Mouse (Mus musculus) adrenal gland, adult 2 months (tissue): ENCODE data around the gene 9130019O22Rik. TPM values are rescaled to one million over a fixed set of nuclear protein-coding genes. Genes with fewer than 3 reads are reported as not detected.
"Not testable (repeated sequence)": the region's sequence is repeated elsewhere in the genome, so short reads cannot be mapped to it uniquely, and the experiment has no call there.

ENCODE experiments used
- DNase-seq: peaks from one replicate; pipeline ENCODE4 v3.0.0; 2021
- long read RNA-seq: library from polyadenylated mRNA; stranded (forward); transcript quantifications from one replicate; pipeline ENCODE4 v2.0.0, GENCODE M21; 2021
- polyA plus RNA-seq: library from polyadenylated mRNA; depleted of rRNA; stranded (reverse); fragments of >200 nt; gene quantifications from 2 replicates; pipeline ENCODE4 v1.2.3, GENCODE M21; 2012; rRNA removed
- total RNA-seq, 2 experiments: library from RNA; stranded (reverse); gene quantifications; 2 replicates each; pipeline ENCODE4 v1.2.3; 2021

Gene 9130019O22Rik
- 1 to 10 TPM; 4.4 to 6.3 TPM for total RNA-seq
- 2.5 and 3.3 TPM in 2 replicates for polyA plus RNA-seq
- long read RNA-seq, partial matches to known transcripts = 0 of 5 reads
- long read RNA-seq, other reads (novel, unspliced or antisense) = 1 of 5 reads

GRCm38 (mm10) chr7:127386641-127387392 is at the start of gene 9130019O22Rik:
TSS of gene 9130019O22Rik (minus strand) at chr7:127387166.
- DNase-seq = peak; percentile 90

- DNase-seq = no peak
These were observed 48.2 kb upstream of the 9130019O22Rik start for GRCm38 (mm10) chr7:127435206-127435605.

GRCm38 (mm10) chr7:127426354-127426753 is 39.4 kb upstream of the 9130019O22Rik start:
- DNase-seq = peak; percentile 25

GRCm38 (mm10) chr7:127425911-127426310 is 38.9 kb upstream of the 9130019O22Rik start:
- no peak for DNase-seq

- DNase-seq = no peak
These were observed 38.3 kb upstream of the 9130019O22Rik start for GRCm38 (mm10) chr7:127425291-127425690.

- DNase-seq = no peak
These were observed 35.3 kb upstream of the 9130019O22Rik start for GRCm38 (mm10) chr7:127422247-127422646.

GRCm38 (mm10) chr7:127421388-127422191 is 34.6 kb upstream of the 9130019O22Rik start, which contains the start of gene Zfp688:
TSS of gene Zfp688 (minus strand) at chr7:127422068.
- DNase-seq = peak; percentile 98

GRCm38 (mm10) chr7:127411418-127411817 is 24.5 kb upstream of the 9130019O22Rik start:
- DNase-seq = no peak

- DNase-seq = peak; percentile 87
These were observed 19.3 kb upstream of the 9130019O22Rik start, which contains the start of gene Zfp764 for GRCm38 (mm10) chr7:127406002-127406987. TSS of gene Zfp764 (minus strand) at chr7:127406822.

GRCm38 (mm10) chr7:127404101-127404500 is 17.1 kb upstream of the 9130019O22Rik start:
- not testable (repeated sequence) for DNase-seq

GRCm38 (mm10) chr7:127402980-127403379 is 16.0 kb upstream of the 9130019O22Rik start:
- no peak for DNase-seq

- DNase-seq = no peak
These were observed 13.4 kb upstream of the 9130019O22Rik start for GRCm38 (mm10) chr7:127400355-127400754.

GRCm38 (mm10) chr7:127393944-127394333 is 7.0 kb upstream of the 9130019O22Rik start:
- no peak for DNase-seq

- peak; percentile 97 for DNase-seq
These were observed 6.4 kb upstream of the 9130019O22Rik start, which contains the start of gene E430018J23Rik for GRCm38 (mm10) chr7:127393157-127393943. TSS of gene E430018J23Rik (minus strand) at chr7:127393629.

- no peak for DNase-seq
These were observed 5.4 kb upstream of the 9130019O22Rik start for GRCm38 (mm10) chr7:127392251-127392824.

- no peak for DNase-seq
These were observed 4.6 kb upstream of the 9130019O22Rik start for GRCm38 (mm10) chr7:127391538-127391937.

- no peak for DNase-seq
These were observed 3.3 kb upstream of the 9130019O22Rik start for GRCm38 (mm10) chr7:127390306-127390705.

GRCm38 (mm10) chr7:127388201-127388600 is 1.2 kb upstream of the 9130019O22Rik start:
- DNase-seq = not testable (repeated sequence)

GRCm38 (mm10) chr7:127385560-127385959 is 1.4 kb downstream of the 9130019O22Rik start:
- DNase-seq = not testable (repeated sequence)
